Mouse (Mus musculus) stomach, embryonic 16.5 days (tissue): ENCODE measurements at regions not wholly inside any gene's neighbourhood (a gene's known extent, or its start where the extent isn't known, plus 50 kb on each side); places are given as distances from the start of the nearest gene placed in this dataset.

Experiments
- ATAC-seq: fragments of 200-750 bp; cut with Nextera tagmentation; 2 replicates; pipeline ENCODE4 v1.8.0; 2017; ENCODE audit warnings: moderate number of reproducible peaks, moderate TSS enrichment; ENCODE audit not compliant: insufficient read depth, low FRiP score
- H3K27ac ChIP-seq: fragments of 300-500 bp; sonication (generic); 2 replicates; pipeline ENCODE4 v1.5.1; 2014; ENCODE audit warnings: low read length
- H3K27me3 ChIP-seq: fragments of 300-500 bp; sonication (generic); 2 replicates; pipeline ENCODE4 v1.6.1; 2014; ENCODE audit warnings: low read length, control low read depth, mixed read lengths; ENCODE audit not compliant: control insufficient read depth, insufficient read depth
- H3K36me3 ChIP-seq: fragments of 300-500 bp; sonication (generic); 2 replicates; pipeline ENCODE4 v1.6.1; 2014; ENCODE audit warnings: low read length; ENCODE audit not compliant: control insufficient read depth, insufficient read depth
- H3K4me1 ChIP-seq: fragments of 300-500 bp; sonication (generic); 2 replicates; pipeline ENCODE4 v1.6.1; 2014; ENCODE audit warnings: low read length, control low read depth, mixed read lengths; ENCODE audit not compliant: control insufficient read depth, insufficient read depth
- H3K4me2 ChIP-seq: fragments of 300-500 bp; sonication (generic); 2 replicates; pipeline ENCODE4 v1.6.1; 2014; ENCODE audit warnings: low read depth, low read length, mixed read lengths
- H3K4me3 ChIP-seq: fragments of 300-500 bp; sonication (generic); replicated peaks from 2 replicates; pipeline ENCODE4 v1.5.1; 2014; ENCODE audit warnings: mild to moderate bottlenecking, low read length
- H3K9ac ChIP-seq: fragments of 300-500 bp; sonication (generic); 2 replicates; pipeline ENCODE4 v1.6.1; 2014; ENCODE audit warnings: low read length
- H3K9me3 ChIP-seq: fragments of 300-500 bp; sonication (generic); replicated peaks from 2 replicates; pipeline ENCODE4 v1.6.1; 2016; ENCODE audit warnings: low read length, control low read depth; ENCODE audit not compliant: control insufficient read depth
- whole genome bisulfite sequencing: fragments of 180-500 bp; shearing (Covaris S2); extraction: QIAGEN DNeasy Blood & Tissue Kit; methylation state at CpG from one replicate; pipeline ENCODE4 v1.1.7; 2014; 5-methylcytosine and 5-hydroxymethylcytosine counted together

GRCm38 (mm10) chr12:94469850-94470249, 1222.2 kb upstream of the Flrt2 start:
- Histone ChIP-seq H3K9me3 (no peaks in the 10 kb centered on the region), H3K4me3 (no peak overlapping the region), H3K4me1 (no peaks in the 10 kb centered on the region), H3K9ac (no peak overlapping the region), H3K27ac (no peak overlapping the region), H3K27me3 (no peaks in the 10 kb centered on the region), H3K36me3 (no peaks in the 10 kb centered on the region), H3K4me2 (no peak overlapping the region)
- WGBS, result 57% methylated on average over 2 of the region's 2 CpGs
- no peak for ATAC-seq

GRCm38 (mm10) chr12:94470981-94471380, 1221.0 kb upstream of the Flrt2 start:
- Histone ChIP-seq H3K27ac (no peak overlapping the region), H3K36me3 (no peaks in the 10 kb centered on the region), H3K9me3 (no peaks in the 10 kb centered on the region), H3K4me2 (no peak overlapping the region), H3K9ac (no peak overlapping the region), H3K4me1 (no peaks in the 10 kb centered on the region), H3K27me3 (no peaks in the 10 kb centered on the region), H3K4me3 (no peak overlapping the region)
- WGBS, result 57% methylated on average over 1 of the region's 1 CpGs
- ATAC-seq, result no peak

GRCm38 (mm10) chr12:94488721-94489120, 1203.3 kb upstream of the Flrt2 start:
- Histone ChIP-seq H3K9me3 (no peaks in the 10 kb centered on the region), H3K9ac (no peak overlapping the region), H3K4me3 (no peak overlapping the region), H3K4me1 (no peaks in the 10 kb centered on the region), H3K27ac (no peak overlapping the region), H3K27me3 (no peaks in the 10 kb centered on the region), H3K4me2 (no peak overlapping the region), H3K36me3 (no peaks in the 10 kb centered on the region)
- no peak for ATAC-seq
- WGBS, result 87% methylated on average over 2 of the region's 2 CpGs

DNA sequence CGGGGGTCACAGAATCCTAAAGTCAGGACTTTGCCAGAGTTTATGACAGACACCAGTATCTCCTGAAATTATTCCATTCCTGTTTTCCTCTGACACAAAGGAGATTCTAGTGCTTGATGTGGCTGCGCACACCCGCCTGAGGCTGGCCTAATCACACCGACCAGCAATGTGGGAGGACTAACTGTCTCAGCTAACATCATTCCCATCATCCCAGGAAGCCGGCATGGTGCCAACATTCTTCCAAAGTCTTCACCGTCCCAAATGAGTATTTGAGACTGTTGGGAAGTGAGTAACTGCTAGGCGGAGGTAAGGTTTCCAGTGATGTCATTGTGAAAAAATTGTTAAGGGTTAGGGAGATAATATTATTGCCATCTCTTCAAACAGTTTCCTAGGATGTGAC, 1183.9 kb upstream of the Flrt2 start:
- WGBS, result 80% methylated on average over 7 of the region's 7 CpGs
- Histone ChIP-seq H3K27ac (no peak overlapping the region), H3K4me2 (no peak overlapping the region), H3K36me3 (no peaks in the 10 kb centered on the region), H3K4me1 (no peaks in the 10 kb centered on the region), H3K9ac (no peak overlapping the region), H3K9me3 (no peaks in the 10 kb centered on the region), H3K4me3 (no peak overlapping the region), H3K27me3 (no peaks in the 10 kb centered on the region)
- ATAC-seq, result no peak

- no peaks in the 10 kb centered on the region for H3K27me3 ChIP-seq
- no peaks in the 10 kb centered on the region for H3K36me3 ChIP-seq
- H3K4me1 ChIP-seq, result no peaks in the 10 kb centered on the region
- no peak overlapping the region for H3K27ac ChIP-seq
- no peak overlapping the region for H3K4me2 ChIP-seq
- ATAC-seq, result no peak
- H3K4me3 ChIP-seq, result no peak overlapping the region
- H3K9me3 ChIP-seq, result no peaks in the 10 kb centered on the region
- H3K9ac ChIP-seq, result no peak overlapping the region
- 27% methylated on average over 5 of the region's 5 CpGs for WGBS
Observed at GRCm38 (mm10) chr12:94509855-94510254, 1182.2 kb upstream of the Flrt2 start.

DNA sequence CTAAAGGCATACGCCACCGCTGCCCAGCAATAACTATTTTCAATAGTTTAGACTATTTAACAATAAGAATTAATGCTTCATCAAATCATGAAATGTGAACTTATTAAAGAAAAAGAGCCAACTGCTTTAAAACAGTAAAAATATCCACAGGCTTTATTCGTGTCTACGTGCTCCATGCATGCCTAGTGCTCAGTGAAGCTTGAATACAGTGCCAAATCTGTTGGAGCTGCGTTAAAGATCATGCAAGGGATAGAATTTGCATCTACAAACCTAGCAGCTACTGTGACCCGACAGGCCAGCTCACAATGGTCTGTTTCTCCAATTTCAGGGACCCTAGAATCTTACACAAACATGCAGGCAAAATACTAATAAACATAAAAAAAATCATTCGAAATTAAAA, 1147.3 kb upstream of the Flrt2 start:
- no peak overlapping the region for H3K4me2 ChIP-seq
- no peaks in the 10 kb centered on the region for H3K27me3 ChIP-seq
- no peaks in the 10 kb centered on the region for H3K4me1 ChIP-seq
- H3K36me3 ChIP-seq, result no peaks in the 10 kb centered on the region
- no peaks in the 10 kb centered on the region for H3K9me3 ChIP-seq
- H3K27ac ChIP-seq, result no peak overlapping the region
- no peak for ATAC-seq
- no peak overlapping the region for H3K4me3 ChIP-seq
- no peak overlapping the region for H3K9ac ChIP-seq
- WGBS, result 89% methylated on average over 7 of the region's 7 CpGs

- H3K9me3 ChIP-seq, result no peaks in the 10 kb centered on the region
- no peak overlapping the region for H3K9ac ChIP-seq
- H3K4me2 ChIP-seq, result no peak overlapping the region
- no peak overlapping the region for H3K27ac ChIP-seq
- no peak for ATAC-seq
- no peaks in the 10 kb centered on the region for H3K27me3 ChIP-seq
- no peaks in the 10 kb centered on the region for H3K36me3 ChIP-seq
- H3K4me1 ChIP-seq, result no peaks in the 10 kb centered on the region
- no peak overlapping the region for H3K4me3 ChIP-seq
- WGBS, result 79% methylated on average over 2 of the region's 2 CpGs
Observed at GRCm38 (mm10) chr12:94560374-94561194, 1131.4 kb upstream of the Flrt2 start.

DNA sequence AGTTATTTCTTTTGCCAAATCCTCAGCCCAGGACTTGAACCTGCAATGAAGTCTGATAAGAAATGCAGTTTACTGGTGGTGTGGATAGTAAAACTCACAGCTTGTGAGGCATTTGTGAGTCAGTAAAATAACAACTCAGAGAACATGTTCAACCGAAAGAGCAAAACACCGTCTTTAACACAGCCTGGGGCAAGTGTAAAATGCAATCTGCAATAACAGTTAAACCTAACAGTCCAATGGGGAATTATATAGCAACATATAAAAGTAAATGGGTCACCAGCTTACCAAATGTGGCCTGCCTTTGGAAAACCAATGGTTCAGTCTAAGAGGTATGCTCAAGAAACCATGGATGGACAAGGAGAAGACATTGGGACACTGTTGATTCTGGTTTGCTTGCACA, 1117.0 kb upstream of the Flrt2 start:
- H3K27me3 ChIP-seq, result no peaks in the 10 kb centered on the region
- H3K4me2 ChIP-seq, result no peak overlapping the region
- WGBS, result 95% methylated on average over 2 of the region's 2 CpGs
- no peak overlapping the region for H3K9ac ChIP-seq
- ATAC-seq, result no peak
- H3K27ac ChIP-seq, result no peak overlapping the region
- no peaks in the 10 kb centered on the region for H3K9me3 ChIP-seq
- no peaks in the 10 kb centered on the region for H3K36me3 ChIP-seq
- no peak overlapping the region for H3K4me3 ChIP-seq
- H3K4me1 ChIP-seq, result no peaks in the 10 kb centered on the region

GRCm38 (mm10) chr12:94580345-94580744, 1111.7 kb upstream of the Flrt2 start:
- H3K9ac ChIP-seq, result no peak overlapping the region
- H3K4me1 ChIP-seq, result no peaks in the 10 kb centered on the region
- H3K27me3 ChIP-seq, result no peaks in the 10 kb centered on the region
- H3K4me2 ChIP-seq, result no peak overlapping the region
- ATAC-seq, result no peak
- H3K9me3 ChIP-seq, result no peaks in the 10 kb centered on the region
- no peak overlapping the region for H3K27ac ChIP-seq
- H3K4me3 ChIP-seq, result no peak overlapping the region
- no peaks in the 10 kb centered on the region for H3K36me3 ChIP-seq
- 46% methylated on average over 4 of the region's 4 CpGs for WGBS
